Mouse (Mus musculus): ENCODE results near the gene Sirpa.

Gene Sirpa

DNA sequence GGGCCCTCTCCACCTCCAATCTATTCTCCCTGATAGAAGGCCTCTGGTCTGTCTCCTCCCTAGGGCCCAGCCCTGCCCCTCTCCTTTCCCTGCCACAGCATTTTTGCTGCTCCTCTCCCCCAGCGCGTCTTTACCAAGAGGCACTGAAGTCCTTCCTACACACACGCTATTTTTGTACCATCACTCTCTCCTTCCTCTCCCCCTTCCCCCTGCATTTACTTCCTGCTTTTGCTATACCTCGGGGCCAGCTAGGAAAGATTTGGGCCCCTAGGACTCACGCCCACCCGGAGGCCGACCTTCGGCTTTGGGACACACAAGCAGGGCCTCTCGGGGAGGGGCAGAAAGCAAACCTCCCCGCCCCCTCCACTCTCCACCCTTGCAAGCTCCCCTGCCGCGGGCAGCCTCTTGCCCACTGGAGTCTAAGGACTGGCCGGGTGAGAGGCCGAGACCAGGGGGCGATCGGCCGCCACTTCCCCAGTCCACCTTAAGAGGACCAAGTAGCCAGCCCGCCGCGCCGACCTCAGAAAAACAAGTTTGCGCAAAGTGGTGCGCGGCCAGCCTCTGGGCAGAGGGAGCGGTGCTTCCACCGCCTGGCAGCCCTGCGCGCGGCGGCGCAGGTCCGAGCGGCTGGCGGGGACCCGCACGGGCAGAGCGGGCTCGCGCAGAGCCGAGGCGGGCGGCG is at the start of gene Sirpa:
TSS of gene Sirpa (plus strand) at position 377 of the 682 bp plus-strand sequence.
- DNase-seq (ENCODE audit: low spot score in 2 of 2), result peak; percentile 70 to 75

DNA sequence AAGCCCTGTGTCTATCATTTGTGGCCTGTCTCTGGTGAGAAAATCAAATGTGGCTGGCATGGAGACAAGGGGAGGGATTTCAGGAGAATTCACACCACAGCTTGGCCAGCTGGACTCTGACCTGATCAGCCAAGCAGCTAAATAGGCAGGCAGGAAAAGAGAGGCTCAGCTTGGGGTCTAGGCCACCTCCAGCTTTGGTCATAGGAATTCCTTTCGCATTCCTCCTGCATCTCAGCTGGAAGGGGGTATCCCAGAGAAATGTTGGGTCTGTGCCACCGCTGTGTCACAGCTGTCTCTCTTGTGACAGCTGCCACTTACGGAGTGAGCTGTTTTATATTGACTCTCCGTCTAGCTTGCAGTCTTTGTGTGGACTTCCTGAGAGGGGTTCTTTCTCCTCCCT is 48.2 kb upstream of the Sirpa start:
- DNase-seq (ENCODE audit: low spot score in 2 of 2), result no peak

DNA sequence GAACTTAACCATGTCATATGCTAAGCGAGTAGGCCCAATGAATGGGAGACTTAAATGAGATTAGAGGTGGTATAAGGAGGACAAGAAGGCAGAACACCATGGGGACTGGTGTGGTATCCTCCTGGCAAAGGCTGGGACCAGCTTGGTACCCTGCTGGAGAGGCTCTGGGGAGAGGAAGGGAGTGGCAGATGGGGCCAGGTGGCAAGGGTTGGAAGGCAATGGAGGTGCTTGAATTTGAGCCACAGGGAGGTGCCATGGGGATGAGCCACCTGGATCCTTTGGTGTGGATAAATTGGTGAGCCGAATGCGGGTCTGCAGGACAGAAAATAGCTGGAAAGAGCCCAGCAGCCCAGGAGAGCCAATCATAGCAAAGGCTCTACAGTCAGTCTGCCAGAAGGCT is 47.7 kb upstream of the Sirpa start:
- no peak for DNase-seq (ENCODE audit: low spot score in 2 of 2)

DNA sequence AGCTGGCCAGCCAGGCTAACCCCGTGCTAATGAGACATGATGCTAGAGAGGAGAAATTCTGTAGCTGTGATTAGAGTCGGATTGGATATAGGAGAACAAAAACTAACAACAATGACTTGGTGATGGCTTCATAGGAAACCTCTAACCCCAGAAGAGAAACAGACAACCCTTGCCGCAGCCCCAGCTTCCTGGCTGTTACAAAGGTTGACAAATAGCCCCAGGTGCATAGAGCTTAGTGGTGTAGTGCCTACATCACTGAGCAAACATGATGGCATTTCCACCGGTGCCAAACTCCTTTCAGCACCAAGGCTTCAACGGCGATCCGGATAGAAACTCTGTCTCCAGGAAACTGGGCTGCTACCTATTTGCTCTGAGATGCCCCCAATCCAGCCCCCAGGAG is 47.0 kb upstream of the Sirpa start:
- no peak for DNase-seq (ENCODE audit: low spot score in 2 of 2)

DNA sequence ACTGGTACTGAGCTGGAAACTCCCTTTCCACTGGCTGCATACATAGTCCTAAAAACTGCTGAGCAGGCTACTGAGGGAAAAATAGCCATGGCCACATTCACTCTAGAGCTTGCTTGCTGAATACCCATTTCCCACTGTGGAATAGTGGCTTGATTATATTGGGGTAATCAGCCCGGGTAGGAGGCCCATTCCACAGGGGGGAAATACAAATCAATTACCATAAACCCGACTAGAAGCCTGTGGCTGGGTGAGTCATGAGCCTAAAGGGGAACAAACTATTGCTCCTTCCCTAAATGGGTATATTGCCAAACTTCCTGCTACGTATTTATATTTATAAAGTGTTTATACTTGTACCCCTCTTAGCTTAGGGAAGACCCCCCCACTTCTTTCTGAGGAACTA is 45.9 kb upstream of the Sirpa start:
- DNase-seq (ENCODE audit: low spot score in 2 of 2), result no peak

DNA sequence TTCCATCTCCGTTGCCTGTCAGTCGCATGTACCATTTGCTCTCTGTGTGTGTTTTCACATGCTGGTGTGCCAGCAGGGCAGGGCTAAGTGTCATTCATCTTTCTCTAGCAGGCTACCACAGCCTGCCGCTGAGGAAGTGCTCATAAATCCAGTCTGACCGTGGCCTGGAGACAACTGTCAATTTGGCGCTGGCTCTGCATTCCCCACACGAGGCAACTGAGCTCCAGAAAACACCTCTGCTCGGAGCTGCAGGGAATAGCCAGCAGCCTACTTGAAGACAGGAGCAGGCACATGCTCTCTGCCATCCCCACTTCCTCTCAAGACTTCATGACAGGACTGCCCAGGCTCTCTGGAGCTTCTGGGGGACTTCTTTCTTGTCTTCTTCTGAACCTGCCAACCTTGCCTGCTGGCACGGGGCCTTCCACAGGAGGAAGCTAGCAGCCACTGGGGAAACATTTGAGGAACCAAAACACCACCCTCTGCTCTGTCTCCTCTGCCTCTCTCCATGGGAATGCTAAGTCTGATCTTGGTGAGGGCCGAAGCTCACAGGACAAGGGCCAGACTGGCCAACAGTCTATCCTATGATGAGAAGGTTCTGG is 43.0 kb upstream of the Sirpa start:
- DNase-seq (ENCODE audit: low spot score in 2 of 2), result no peak

DNA sequence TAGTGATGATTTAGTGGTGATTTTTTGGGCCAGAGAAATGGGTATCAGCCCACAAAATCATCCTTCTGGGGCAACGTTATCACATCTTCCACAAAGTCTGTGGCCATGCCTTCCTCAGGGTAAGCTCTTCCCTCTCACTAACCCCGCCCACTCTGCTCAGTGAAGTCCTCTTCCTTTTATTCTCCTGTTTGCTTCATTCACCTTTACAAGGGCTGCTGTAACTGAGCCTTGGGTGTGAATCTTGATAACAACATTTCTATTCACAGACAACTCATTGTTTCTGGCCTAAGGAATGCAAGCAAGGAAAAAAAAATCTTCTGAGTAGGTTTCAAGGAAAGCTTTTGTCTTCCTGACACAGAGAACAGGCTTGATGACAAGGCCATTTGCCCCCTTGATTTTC is 41.9 kb upstream of the Sirpa start:
- no peak for DNase-seq (ENCODE audit: low spot score in 2 of 2)

DNA sequence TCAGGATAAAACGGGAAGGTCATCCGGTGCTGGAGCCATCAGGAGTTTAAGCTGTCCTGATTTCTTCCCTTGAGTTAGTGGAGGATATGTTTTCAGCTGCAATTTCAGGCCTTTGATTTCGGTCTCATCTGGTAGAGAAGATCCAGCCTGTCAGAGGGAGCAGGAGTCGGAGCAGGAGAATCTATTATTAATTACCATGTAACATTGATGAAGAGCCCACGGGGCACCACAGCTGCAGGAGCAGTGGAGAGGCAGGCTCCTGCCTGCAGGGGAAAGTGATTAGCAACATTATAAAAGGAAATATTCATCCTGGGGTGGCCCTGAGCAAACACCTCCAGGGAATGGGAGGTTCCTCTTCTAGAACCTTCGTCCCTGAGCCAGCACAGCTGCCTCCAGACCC is 36.6 kb upstream of the Sirpa start:
- DNase-seq (ENCODE audit: low spot score in 2 of 2), result no peak

DNA sequence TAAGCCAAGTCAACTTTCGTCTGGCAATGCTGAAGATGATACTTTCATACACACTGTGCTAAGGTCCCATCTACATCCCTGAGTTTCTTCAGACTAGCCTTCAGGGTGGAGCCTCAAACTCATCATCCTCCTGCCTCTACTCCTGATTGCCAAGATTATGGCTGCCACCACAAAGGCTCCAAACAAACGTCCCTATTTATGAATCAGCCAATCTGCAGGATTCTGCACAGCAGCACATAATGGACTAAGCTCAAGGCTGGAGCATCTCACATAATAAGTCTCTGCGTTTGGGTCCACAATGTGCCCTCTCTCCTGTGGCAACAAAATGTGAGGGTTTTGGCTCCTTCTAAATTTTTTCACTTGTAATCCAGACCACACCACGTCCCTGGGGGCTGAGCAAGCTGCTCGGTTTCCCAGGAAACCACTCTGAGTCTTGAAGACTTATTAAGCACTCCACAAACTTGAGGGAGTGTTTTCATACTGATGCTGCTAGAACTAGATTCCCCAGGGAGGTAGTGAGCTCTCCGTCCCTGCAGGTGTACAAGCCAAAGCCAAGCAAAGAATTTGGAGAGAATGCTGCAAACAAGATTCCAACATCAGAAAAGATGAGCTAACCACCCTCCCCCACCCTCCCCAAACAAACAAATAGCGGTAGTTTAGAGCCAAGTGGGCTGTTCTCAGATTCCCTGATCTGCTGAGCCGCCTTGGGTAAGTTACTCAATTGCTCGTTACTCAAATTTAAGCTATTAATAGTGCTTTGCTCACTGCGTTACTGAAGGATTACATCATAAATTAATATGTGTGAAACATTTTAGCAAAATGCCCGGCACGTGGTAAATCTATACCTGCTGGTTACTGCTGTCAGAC is 34.4 kb upstream of the Sirpa start:
- DNase-seq (ENCODE audit: low spot score in 2 of 2), result no peak

DNA sequence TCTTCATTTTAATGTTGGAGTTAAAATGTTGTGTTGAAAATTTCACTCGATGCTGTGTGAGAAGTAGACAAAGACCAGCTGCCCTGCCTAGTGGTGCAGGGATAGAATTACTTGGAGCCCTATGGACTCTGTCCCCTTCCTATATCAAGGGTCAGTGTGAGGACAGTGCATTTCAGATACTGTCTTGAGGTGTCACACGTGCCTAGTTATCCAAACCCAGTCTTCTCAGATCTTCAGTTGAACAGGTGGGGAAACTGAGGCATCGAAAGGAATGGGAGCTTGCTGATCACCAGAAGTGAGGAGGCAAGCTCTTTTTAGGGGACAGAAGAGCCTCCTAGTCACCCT is 33.8 kb upstream of the Sirpa start:
- no peak for DNase-seq (ENCODE audit: low spot score in 2 of 2)

DNA sequence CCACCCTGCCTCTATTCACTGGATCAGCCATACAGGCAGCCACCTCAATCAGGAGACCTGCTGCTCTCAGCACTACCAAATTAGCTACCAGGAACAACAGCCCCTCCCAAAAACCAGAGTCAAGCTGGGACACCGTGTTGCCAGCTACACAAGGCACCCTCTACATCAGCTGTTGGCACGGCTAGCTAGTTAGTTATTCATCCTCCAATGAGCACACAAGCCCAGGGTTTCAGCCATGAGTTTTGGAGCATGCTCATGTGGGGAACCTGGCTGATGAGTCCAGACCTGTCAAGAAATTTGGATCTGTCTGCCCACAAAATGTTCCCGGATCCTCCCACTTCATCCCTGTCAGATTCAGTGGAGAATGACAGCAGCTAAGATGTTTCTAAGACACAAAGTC is 30.8 kb upstream of the Sirpa start:
- DNase-seq (ENCODE audit: low spot score in 2 of 2), result no peak

DNA sequence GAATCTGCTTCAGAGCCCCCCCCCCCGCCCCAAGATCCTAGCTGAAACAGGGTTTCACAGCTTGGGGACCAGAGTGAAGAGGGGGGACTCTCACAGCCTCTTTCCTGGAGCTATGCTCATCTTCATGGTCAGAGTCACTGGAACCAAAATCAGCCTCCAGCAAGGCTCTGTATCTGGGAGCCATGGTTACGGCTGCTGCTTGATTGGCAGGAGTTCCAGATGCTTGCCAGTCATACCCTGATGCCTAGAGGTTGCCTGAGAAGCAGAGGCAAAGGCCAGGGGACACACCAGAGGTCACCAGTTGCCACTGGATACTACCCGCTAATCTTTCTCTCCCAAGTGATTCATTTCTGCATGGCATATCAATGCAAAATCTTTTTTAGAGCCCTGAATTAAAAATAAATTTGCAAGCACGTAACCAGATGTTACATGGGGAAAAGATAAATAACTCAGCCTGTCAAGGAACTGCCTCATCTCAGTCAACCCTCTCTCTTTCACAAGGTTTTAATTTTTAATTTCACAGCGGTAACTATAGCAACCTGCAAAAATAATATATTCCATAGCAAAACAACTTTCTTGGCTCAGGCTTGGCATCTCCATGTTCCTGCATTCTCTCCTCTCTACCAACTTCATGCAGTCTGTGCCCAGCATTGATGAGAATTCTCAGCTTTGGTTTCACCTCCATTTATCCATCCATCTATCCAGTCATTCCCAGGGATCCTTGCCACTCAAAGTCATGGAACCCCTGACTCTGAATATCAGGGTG is 28.5 kb upstream of the Sirpa start:
- DNase-seq (ENCODE audit: low spot score in 2 of 2), result no peak

DNA sequence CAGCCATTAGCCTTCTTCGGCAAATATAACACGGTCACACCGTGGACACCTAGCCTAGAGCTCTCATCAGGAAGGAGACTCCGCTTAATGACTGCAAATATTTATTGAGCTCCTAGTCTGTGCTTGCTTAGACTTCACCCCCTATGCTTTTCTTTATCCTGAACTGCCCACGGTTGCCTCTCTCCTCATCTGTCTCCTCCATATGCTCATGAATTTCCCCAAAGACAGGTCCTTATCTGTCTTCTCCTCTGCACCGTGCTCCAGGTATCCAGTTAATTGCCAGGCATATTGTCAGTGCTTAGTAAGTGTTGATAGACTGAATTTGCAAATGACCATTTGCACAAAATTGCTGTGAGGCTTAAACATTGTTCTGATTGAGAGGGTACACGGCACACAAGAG is 23.5 kb upstream of the Sirpa start:
- no peak for DNase-seq (ENCODE audit: low spot score in 2 of 2)

DNA sequence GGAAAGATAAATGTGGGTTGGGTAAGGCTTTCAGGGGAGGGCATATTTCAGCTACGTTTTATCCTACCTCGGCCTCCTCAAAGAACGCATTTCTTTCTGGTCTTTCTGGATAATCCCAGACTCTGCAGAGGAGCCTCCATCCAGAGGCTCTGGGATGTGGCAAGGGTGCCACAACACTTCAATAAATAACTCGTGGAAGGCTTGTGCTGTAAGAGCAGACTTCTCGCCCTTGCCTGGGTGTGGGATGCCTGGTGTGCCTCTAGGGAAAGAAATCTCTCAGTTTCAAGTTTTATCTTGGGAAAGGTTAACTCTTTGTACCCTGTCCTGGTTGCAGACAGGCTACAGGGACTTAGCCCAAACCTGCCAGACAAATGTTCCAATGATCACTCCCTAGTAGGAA is 23.1 kb upstream of the Sirpa start:
- DNase-seq (ENCODE audit: low spot score in 2 of 2), result no peak

DNA sequence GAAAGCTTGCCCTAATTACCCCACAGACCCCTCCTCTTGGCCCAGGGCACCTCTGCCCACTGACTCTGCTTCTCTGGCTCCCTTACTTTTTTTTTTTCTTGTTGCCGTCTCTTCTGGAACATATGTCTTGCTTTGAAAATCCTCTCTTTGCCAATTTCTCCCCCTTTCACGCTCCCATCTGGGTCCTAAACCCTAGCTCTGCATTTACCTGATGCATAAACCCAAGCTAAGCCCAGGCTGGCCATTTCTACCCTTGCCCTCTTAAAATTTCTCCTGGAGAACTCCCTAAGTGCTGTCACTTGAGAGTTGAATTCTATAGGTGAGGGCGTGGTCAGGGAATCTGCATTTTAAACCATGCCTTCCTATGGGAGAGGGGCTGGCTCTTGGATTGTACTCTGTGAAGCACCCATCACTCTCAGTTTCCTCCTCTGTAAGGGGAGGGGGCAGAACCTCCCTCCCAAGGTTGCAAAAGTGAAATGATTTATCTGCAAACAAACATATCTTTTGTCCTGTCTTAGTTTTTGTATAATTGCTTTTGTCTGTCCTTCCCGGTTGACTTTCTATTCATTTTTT is 18.8 kb upstream of the Sirpa start:
- no peak for DNase-seq (ENCODE audit: low spot score in 2 of 2)

DNA sequence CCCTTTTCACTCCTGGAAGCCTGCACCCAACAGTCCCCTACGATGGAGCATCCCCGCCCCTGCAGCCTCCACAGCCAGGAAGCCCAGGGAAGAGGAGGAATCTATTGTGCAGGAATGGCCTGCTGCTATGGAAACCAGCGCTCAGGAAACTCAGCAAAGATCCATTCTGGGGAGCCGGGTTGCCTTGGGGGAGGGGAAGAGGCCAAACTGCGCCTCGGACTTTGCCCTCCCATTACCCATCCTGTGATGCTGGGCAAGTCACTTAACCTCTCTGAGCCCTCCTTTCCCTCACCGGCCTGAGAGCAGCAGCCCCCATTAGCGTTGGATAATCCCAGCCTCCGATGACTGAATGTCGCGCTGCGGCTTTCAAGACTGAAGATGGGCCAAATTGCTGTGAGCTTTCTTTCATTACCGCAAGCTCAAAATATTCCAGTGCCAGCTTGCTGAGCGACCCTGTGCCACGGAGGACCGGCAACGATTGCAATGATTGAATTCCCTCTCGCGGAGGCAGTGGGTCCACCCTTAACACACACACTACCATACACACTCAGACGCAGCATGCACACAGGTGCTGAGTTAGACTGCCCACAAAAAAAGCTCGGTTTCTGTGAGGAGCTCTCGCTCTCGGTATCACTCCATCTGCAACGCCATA is 18.1 kb upstream of the Sirpa start:
- DNase-seq (ENCODE audit: low spot score in 2 of 2), result no peak

DNA sequence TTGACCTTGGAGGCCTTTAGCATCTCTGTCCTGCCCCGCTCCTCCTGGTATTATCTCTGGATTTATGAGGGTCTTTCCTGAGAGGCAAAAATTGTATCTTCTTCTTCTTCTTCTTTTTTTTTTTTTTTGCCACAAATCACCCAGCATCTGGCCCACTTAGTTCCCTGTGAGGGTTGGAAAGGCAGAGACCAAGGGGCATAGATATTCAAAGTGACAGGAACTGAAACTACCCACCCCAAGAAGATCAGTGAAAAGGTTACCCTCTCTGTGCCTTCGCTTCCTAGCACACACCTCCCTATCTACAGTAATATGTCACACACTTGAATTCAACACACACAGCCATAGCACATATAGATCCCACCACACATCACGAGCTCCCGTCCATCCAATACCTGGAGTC is 17.5 kb upstream of the Sirpa start:
- no peak for DNase-seq (ENCODE audit: low spot score in 2 of 2)

DNA sequence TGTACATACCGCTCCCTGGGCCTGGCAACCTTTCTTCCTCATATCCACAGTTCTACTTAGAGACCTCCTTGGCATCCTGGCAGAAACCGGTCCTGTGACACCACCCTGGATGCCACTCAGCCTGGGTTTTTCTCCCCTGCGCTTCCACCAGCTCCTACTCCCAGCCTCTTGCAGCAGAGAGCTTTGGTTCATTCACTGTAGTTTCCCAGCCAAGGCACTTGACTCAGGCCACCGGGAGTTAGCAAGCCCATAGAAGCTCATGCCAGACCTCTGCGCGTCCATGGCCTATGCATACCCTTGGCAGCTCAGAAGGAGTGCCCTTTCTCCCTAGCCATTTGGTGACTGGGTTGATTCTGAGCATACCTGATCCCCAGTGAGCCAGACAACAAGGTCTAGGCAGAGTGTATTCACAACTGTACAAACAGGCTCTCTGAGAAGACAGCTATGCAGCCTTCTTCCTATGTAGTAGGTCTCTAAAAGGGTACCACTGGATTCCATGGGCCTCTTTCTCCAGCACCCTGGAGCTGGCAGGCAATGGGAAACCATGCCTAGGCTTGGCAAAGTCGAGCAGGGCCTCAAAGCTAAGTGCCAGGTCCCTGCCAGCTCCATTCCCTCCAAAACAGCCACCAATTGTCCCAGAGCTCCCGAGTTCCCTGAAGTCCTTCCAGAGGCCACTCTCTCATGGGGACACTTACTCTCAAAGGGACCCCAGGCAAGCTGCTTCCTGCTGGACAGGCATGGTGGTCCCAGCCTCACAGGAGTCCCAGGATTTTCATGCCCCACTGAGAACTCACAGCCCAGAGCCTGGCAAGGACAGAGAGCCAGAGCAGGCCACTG is 15.8 kb upstream of the Sirpa start:
- no peak for DNase-seq (ENCODE audit: low spot score in 2 of 2)

DNA sequence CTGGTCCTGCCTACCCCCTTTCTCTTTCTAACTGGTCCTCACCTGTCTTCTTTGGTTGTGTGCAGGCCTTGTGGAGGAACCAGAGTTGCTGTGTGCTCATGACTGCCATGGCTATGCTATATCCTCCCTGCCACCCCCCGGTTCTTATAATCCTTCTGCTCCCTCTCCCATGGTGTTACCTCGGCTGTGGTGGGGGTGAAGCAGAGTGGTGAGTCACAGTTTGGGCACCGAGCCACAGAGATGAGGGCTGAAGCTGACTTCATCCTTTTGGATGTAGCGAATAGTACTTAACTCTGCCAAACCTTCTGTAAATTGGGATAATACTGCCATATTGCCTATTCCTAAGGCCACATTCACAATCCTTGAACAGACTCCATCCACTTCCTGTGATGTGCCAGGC is 12.0 kb upstream of the Sirpa start:
- DNase-seq (ENCODE audit: low spot score in 2 of 2), result no peak

DNA sequence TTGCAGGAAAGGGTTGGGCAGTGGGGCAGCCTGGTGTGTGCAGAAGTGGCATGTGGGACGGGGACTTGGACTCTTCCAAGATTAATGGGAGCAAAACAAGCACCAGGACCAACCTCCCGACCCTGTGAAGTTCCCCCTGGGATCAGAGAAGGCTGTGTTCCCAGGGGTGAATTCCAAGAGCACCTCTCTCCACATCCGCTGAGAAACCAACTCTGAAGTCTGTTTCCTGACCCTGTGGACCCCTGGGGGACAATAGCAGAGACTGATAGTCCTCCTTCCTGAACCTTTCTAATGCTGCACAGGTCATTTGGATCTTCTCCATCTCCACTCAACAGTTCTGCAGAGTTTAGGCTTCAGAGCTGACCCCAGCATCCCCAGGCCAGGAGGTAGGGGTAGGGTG is 10.8 kb upstream of the Sirpa start:
- no peak for DNase-seq (ENCODE audit: low spot score in 2 of 2)

DNA sequence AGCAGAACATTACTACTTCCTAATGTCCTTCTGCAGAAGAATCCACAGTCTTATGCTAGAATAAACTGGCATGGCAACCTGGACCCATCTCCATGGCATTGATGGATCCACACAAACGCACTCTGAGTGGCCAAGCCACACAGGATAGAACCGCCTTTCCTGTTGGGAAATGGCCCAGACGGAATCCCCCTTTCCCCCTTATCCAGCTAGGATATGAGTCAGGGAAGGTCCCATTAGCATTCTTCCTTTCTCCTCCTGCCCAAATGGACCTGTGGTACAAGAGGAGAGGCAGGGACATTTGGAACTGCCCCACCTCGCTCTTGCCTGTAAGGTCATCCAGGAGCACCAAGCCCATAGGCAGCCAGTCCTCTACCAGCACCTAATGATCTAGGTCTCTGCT is 10.4 kb upstream of the Sirpa start:
- no peak for DNase-seq (ENCODE audit: low spot score in 2 of 2)
